Mouse (Mus musculus): Measurements from ENCODE around the gene Dlx5. TPM values are rescaled to one million over a fixed set of nuclear protein-coding genes. Genes with fewer than 3 reads are reported as not detected.

Dlx5 gene
- polyA plus RNA-seq, 3 experiments from 2014 or later, result not detected

GRCm38 (mm10) chr6:6859111-6859949 is 22.6 kb downstream of the Dlx5 start:
- no peak for ATAC-seq

DNA sequence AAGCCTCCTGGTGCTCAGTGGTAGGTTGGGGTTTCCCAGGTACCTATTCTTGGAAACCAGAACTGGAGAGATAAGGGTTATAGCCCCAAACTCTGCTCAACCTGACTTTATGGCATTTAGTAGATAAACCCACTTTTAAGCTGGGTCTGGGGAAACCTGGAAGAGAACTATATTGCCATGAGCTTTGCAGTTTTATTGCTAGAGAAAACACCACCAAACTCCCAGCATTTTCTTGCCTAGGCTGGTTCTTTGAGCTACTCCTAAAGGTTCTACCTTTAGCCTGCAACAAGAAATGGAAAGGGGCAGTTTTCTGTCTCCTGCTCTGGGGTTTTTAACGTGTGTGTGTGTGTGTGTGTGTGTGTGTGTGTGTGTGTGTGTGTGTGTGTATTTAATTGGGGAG is 23.3 kb downstream of the Dlx5 start:
- no peak for ATAC-seq

DNA sequence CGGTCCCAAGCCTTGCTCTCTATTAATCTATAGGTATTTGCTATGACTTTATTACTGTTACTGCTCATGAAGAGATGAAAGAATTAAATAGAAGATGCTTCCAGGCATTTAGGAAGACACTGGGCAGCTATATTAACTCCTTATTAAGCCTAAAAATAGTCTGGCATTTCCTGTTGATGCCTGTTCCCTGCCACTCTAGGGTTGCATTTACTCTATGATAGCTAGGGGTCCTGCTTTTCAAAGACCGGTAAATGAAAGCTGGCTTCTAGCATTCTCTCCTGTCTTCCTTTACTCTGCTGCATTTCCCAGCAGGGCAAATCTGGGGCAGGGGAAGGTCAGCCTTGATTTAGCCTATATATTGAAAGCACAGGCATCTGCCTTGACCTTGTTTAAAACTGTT is 24.1 kb downstream of the Dlx5 start:
- ATAC-seq, result no peak

DNA sequence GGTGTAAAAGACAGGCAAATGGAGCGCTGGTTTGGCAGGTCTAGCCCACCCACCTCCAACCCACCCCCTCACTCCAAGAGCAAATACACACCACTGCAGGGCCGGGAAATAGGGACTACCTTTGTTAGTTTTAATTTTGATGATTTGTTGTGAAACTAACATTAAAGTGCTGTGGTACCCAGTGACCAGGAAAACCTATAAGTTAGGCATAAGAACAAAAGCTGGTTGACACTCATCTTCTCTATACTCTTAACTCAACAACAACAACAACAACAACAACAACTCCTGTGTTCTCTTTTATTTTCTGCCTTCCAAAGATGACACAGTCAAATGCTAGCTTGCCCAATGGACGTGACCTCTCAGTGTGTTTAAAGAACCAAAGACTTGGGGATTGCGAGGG is 25.0 kb downstream of the Dlx5 start:
- no peak for ATAC-seq

DNA sequence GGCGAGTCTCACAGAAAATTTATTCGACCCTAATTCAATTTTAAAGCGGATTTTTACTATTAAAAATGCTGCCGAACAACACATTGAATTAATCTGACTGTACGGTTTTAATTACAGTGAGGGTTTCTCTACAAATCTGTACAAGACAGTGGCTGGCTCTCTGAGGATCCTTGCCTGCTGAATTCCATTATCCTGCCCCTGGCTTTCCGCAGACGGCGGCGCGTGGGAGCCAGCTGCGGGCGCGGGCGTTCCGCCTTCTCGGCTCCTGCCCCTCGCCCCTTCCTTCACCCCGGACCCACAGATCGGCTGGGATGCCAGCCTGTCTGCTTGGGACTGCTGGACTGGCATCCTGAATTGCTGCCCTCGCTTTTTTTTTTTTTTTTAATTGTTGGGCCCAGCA is 25.6 kb downstream of the Dlx5 start:
- no peak for ATAC-seq

GRCm38 (mm10) chr6:6855746-6856185 is 26.1 kb downstream of the Dlx5 start:
- ATAC-seq, result no peak

DNA sequence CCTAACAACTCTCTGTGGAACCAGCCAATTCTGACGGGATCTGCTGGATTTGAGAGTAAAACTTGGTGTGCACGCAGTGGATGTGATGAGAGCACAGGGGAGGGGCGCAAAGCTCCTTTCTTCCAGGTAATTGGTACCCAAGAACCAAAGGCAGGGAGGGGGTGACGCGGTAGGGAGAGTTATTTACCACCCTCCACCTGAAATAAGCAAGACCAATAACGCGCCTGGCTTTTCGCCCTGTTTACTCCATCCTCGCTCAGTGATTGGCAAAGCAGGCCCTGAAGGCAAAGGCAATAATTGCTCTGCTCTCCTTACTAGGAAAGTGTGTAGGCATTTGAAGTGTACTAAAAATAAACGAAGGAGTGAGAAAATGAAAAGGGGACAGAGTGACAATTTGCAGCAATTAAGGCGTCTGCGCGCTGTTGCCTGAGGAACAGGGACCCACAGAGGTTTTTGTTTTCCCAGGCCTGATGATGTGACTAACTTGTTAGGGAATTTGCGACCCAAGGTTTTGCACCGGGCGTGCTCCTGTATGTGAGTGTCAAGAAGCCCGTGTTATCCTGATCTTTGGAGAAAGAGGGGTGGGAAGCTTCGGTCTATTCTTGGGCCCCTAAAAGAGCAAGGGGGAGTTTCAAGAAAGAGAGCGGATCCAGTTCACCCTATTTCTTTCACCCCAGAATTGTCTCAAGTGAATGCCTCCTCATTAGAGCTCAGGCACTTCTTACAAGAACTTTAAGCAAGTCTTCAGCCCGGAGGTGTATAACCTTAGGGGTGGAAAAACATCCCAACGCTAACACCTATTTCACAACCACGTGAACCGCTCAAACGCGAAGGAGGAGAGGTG is 26.8 kb downstream of the Dlx5 start:
- ATAC-seq, result no peak

GRCm38 (mm10) chr6:6854176-6854575 is 27.7 kb downstream of the Dlx5 start:
- ATAC-seq, result no peak

GRCm38 (mm10) chr6:6852944-6853343 is 28.9 kb downstream of the Dlx5 start:
- ATAC-seq, result no peak

GRCm38 (mm10) chr6:6851166-6851565 is 30.7 kb downstream of the Dlx5 start:
- ATAC-seq, result no peak

DNA sequence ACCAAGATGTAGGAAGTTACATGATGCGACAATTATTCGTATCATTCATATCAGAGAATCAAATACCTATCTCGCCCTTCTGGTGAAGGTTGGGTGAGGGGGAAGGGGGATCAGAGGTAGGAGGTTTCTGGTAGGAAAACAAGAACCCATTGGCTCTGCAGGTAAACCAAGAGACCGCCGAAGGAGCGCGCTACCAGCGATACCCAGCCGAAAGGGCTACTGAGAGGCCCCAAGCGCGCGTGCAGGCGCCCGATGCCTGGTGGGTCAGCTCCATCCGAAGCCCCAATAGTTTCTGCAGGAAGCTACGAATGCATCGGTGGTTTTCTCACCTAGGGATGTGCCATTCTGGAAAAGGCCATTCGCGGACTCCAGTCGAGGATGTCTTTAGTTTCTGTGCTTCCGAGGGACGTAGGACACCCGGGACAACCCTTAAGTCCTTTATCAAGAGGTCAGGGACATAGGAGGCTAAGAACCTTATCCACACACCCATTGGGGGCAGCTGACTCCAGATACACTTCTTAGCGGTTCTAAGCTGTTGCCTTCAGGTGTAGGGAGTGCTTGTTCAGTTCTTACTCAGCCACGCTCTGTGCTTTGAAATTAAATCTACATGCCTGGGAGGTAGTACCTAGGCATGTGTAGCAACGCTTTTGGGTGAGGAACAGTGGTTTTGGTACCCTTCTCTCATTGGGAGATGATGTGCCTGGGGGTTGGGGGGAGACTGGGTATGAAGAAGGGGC is 31.4 kb downstream of the Dlx5 start:
- ATAC-seq, result no peak

- ATAC-seq, result no peak
Observed at GRCm38 (mm10) chr6:6849744-6850143, 32.1 kb downstream of the Dlx5 start.

DNA sequence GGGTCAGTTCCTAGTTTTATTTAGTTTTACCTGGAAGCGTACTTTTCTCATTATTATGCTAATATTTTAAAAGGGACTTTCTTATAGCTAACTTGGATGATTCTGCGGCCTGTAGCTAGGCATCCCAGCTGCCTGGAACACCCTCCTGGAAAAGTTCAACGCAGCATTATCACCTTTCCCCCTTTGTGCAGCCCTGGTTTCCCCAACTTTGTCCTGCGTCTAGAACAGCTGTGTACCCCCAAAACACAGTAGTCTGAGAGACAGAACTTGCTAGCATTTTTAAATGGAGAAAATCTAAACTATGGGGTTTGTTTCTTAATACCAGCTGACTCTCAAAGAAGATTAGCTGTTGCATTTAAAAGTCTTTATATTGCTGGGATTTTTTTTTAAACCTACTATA is 33.3 kb downstream of the Dlx5 start:
- no peak for ATAC-seq

- no peak for ATAC-seq
Observed at GRCm38 (mm10) chr6:6833301-6833700, 48.6 kb downstream of the Dlx5 start.

GRCm38 (mm10) chr6:6830446-6830845 is 51.4 kb downstream of the Dlx5 start:
- no peak for ATAC-seq

Other genes starting within 250 kb of the Dlx5 start
- gene Dlx6, start 18.8 kb downstream of the Dlx5 start, polyA plus RNA-seq (2017; shearing (Covaris generic)), result not detected
- 1 to 10 TPM; 3.0 to 4.5 (median 3.3) TPM for gene Sdhaf3, start 73.9 kb upstream of the Dlx5 start, polyA plus RNA-seq (2017; shearing (Covaris generic))

All from inflammation-experienced regulatory T-cells, adult 6 months (primary cell).